Mouse (Mus musculus) C2C12 (cell line): ENCODE results near the gene Coq10a. TPM values are rescaled to one million over a fixed set of nuclear protein-coding genes. Genes with fewer than 3 reads are reported as not detected.
A peak's percentile ranks its signal among the peaks of the same experiment; 100 is the strongest.

Source experiments
- H3K27me3 ChIP-seq: one replicate; pipeline ENCODE4 v1.6.1; 2011; ENCODE audit not compliant: control insufficient read depth, insufficient read depth, insufficient read length
- H3K36me3 ChIP-seq: one replicate; pipeline ENCODE4 v1.6.1; 2011; ENCODE audit not compliant: control insufficient read depth, insufficient read depth
- H3K4me3 ChIP-seq: one replicate; pipeline ENCODE4 v1.5.1; 2011; ENCODE audit warnings: mild to moderate bottlenecking, control low read depth; ENCODE audit not compliant: poor library complexity, insufficient read depth, severe bottlenecking
- H3K79me2 ChIP-seq: one replicate; pipeline ENCODE4 v1.6.1; 2011; ENCODE audit not compliant: control insufficient read depth, insufficient read depth
- H3K79me3 ChIP-seq: one replicate; pipeline ENCODE4 v1.6.1; 2011; ENCODE audit warnings: low read depth, control low read depth
- H3ac ChIP-seq: one replicate; pipeline ENCODE3; 2011; ENCODE audit warnings: low read depth; ENCODE audit not compliant: control insufficient read depth, insufficient read length
- CEBPB ChIP-seq: IDR thresholded peaks from one replicate; pipeline ENCODE4 v1.6.1; 2011; ENCODE audit warnings: low read depth, mild to moderate bottlenecking, control low read depth, moderate library complexity
- CTCF ChIP-seq: IDR thresholded peaks from one replicate; pipeline ENCODE4 v1.5.1; 2011; ENCODE audit not compliant: control insufficient read depth, insufficient read depth, insufficient read length
- FOSL1 ChIP-seq: IDR thresholded peaks from one replicate; pipeline ENCODE4 v1.8.0; 2011; ENCODE audit warnings: mild to moderate bottlenecking, low read length; ENCODE audit not compliant: poor library complexity, insufficient read depth, severe bottlenecking
- MAX ChIP-seq: IDR thresholded peaks from one replicate; pipeline ENCODE4 v1.6.1; 2011; ENCODE audit warnings: mild to moderate bottlenecking, control low read depth
- MYOD1 ChIP-seq: IDR thresholded peaks from one replicate; pipeline ENCODE4 v1.6.1; 2011; ENCODE audit warnings: low read depth; ENCODE audit not compliant: control insufficient read depth, insufficient read length
- MYOG ChIP-seq: IDR thresholded peaks from one replicate; pipeline ENCODE4 v1.6.1; 2011; ENCODE audit not compliant: control insufficient read depth, insufficient read length; ENCODE audit errors: extremely low read depth
- USF1 ChIP-seq: IDR thresholded peaks from one replicate; pipeline ENCODE4 v1.6.1; 2011; ENCODE audit warnings: low read depth, mild to moderate bottlenecking, control low read depth, moderate library complexity
- polyA plus RNA-seq: library from polyadenylated mRNA; unstranded; fragments of >200 nt; fragmentation: generic; extraction: Trizol; gene quantifications from one replicate; pipeline ENCODE4 v1.2.1, GENCODE M21; 2012; ENCODE audit warnings: missing spikeins

Gene Coq10a
- polyA plus RNA-seq, 1 experiment: 13.7 TPM

- Histone ChIP-seq H3K36me3 (peaks cover 30% of the 10 kb centered on the region), H3K4me3 (peak overlapping the region; percentile 95), H3K79me2 (peaks cover 40% of the 10 kb centered on the region), H3K79me3 (peaks cover 19% of the 10 kb centered on the region), H3K27me3 (no peaks in the 10 kb centered on the region), H3ac (peak overlapping the region; percentile 99)
- TF ChIP-seq FOSL1 (no peak), CEBPB (no peak), CTCF (no peak), MYOD1 (no peak), MAX (no peak), USF1 (no peak), MYOG (no peak)
Observed at GRCm38 (mm10) chr10:128376099-128376454, 7.3 kb upstream of the Coq10a start.

GRCm38 (mm10) chr10:128374393-128374792 lies 5.6 kb upstream of the Coq10a start:
- TF ChIP-seq FOSL1 (no peak), USF1 (no peak), CEBPB (no peak), MYOG (no peak), MAX (no peak), CTCF (no peak), MYOD1 (no peak)
- Histone ChIP-seq H3K4me3 (no peak overlapping the region), H3K27me3 (no peaks in the 10 kb centered on the region), H3K79me3 (peaks cover 16% of the 10 kb centered on the region), H3K79me2 (peaks cover 24% of the 10 kb centered on the region), H3K36me3 (peaks cover 14% of the 10 kb centered on the region), H3ac (no peak overlapping the region)

GRCm38 (mm10) chr10:128372989-128373748 lies 4.4 kb upstream of the Coq10a start:
- TF ChIP-seq CTCF: no peak
- TF ChIP-seq CEBPB: no peak
- TF ChIP-seq USF1: peak; percentile 32
- TF ChIP-seq MYOD1: no peak
- TF ChIP-seq FOSL1: no peak
- TF ChIP-seq MYOG: no peak
- no peak for TF ChIP-seq MAX
- Histone ChIP-seq H3K27me3 (no peaks in the 10 kb centered on the region), H3K36me3 (peaks cover 1% of the 10 kb centered on the region), H3ac (no peak overlapping the region), H3K79me3 (peaks cover 8% of the 10 kb centered on the region), H3K79me2 (peaks cover 12% of the 10 kb centered on the region), H3K4me3 (no peak overlapping the region)

- Histone ChIP-seq H3K79me3 (no peaks in the 10 kb centered on the region), H3ac (no peak overlapping the region), H3K79me2 (peaks cover 2% of the 10 kb centered on the region), H3K27me3 (no peaks in the 10 kb centered on the region), H3K36me3 (no peaks in the 10 kb centered on the region), H3K4me3 (no peak overlapping the region)
- TF ChIP-seq MAX (no peak), MYOG (no peak)
Observed at GRCm38 (mm10) chr10:128372142-128372541, 3.3 kb upstream of the Coq10a start.

GRCm38 (mm10) chr10:128370601-128371000 lies 1.8 kb upstream of the Coq10a start:
- H3K79me3 ChIP-seq: no peaks in the 10 kb centered on the region
- H3K4me3 ChIP-seq: no peak overlapping the region
- no peak for TF ChIP-seq MAX
- no peak for TF ChIP-seq CEBPB
- no peak for TF ChIP-seq FOSL1
- TF ChIP-seq CTCF: no peak
- no peak for TF ChIP-seq MYOG
- TF ChIP-seq USF1: no peak
- TF ChIP-seq MYOD1: no peak
- no peaks in the 10 kb centered on the region for H3K79me2 ChIP-seq
- H3K36me3 ChIP-seq: no peaks in the 10 kb centered on the region
- H3K27me3 ChIP-seq: no peaks in the 10 kb centered on the region
- H3ac ChIP-seq: no peak overlapping the region

- Histone ChIP-seq H3K79me3 (no peaks in the 10 kb centered on the region), H3K27me3 (no peaks in the 10 kb centered on the region), H3K36me3 (peaks cover 5% of the 10 kb centered on the region), H3K79me2 (no peaks in the 10 kb centered on the region), H3ac (no peak overlapping the region), H3K4me3 (no peak overlapping the region)
- TF ChIP-seq MYOD1: no peak
Observed at GRCm38 (mm10) chr10:128370021-128370420, 1.2 kb upstream of the Coq10a start.
